Mouse (Mus musculus): ENCODE measurements around the gene Plekhg4. TPM values are rescaled to one million over a fixed set of nuclear protein-coding genes. Genes with fewer than 3 reads are reported as not detected.

Gene Plekhg4
- total RNA-seq, 2 experiments from 2014 or later = 0.07 to 0.08 TPM

DNA sequence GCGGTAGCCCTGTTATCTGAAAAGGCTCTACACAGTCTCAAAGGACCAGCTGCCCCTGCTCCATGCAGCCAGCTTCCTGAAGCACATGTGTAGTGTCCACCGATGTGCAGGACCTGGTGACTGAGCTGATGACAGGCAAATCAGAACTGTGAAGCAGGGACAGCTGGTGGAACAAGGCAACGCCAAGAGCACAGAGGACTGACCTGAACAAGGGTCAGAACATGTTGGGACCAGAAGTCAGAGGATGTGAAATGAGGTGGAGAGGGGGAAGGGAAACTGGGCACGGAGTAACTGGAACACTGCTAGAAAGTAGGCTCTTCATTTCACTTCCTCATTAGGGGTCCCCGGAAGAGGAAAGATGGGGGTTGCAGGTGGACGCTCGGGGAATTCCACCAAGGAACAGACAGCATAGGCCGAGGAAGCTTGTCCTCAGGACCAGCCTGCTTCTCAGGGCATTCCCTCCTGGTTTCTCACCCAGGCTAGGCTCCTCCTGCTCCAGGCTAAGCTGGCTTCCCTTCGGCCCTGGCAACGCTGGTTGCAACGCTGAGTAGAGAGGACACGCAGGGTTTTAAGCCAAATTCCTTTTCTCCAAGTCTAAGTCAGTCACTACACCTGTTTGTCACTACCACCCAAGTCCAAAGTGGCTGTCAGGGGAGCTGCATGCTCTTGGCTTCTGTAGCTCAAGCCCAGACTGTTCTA, 20.2 kb downstream of the Plekhg4 start:
- peak; percentile 42 for DNase-seq
- intact Hi-C loops (cut with DNase I; ENCODE audit: low total_unique reads) = no loop called here

DNA sequence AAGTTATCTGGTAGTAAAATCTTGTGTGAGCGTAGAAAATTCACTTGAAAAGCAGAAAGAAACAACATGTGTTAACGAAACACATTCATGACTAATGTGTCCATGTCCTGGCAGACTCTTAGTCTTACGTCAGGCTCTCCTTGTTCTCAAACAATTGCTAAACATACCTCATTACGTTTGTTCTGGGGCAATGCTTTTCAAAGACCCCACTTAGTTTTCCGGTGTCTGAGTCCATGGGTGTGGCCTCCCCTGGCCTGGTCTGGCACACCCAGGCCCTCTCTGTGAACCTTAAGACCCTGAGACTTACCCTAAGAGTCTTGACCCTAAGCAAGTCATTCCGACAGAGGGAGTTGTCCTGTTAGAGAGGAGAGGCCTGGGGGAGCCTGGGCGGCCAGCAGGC, 20.8 kb downstream of the Plekhg4 start:
- intact Hi-C loops (cut with DNase I; ENCODE audit: low total_unique reads) = no loop called here
- DNase-seq = no peak

DNA sequence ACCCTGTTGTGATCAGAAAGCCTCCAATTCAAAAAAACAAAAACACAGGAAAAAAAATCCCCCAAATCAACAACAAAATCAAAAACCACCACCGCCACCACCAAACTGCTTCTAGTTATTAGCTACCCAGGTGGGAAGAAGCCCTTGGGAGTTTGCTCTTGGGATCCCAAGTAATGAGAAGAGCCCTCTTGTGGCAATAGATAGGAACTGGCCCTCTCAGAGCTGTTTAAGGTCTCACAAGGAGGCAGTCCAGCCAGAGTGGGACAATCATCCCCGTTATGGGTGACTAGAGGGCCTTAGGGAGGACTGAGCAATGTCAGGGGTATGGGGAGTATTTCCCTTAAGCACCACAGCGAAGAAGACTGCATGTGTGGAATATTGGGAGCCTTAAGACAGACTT, 24.7 kb downstream of the Plekhg4 start:
- intact Hi-C loops (cut with DNase I; ENCODE audit: low total_unique reads) = loop anchor here (5.0 kb wide), 1 partner anchor 35 kb away; no protein-coding TSS in a partner anchor
- peak; percentile 48 for DNase-seq

DNA sequence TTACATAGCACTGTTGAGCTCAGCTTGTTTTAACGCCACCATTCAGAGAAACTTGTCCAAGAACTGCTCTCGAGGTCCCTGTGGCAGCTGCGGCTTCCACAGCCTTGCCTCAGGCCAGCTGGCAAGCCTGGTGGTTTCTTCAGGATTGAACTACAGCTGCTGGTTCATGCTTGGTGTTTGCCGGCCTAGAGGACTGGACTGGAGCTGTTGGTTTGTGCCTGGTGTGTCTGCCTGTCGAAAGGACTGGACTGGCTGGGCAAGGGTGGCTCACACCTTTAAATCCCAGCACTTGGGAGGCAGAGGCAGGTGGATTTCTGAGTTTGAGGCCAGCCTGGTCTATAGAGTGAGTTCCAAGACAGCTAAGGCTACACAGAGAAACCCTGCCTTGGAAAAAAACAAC, 26.9 kb downstream of the Plekhg4 start:
- no peak for DNase-seq
- intact Hi-C loops (cut with DNase I; ENCODE audit: low total_unique reads) = loop anchor here (10.0 kb wide), 1 partner anchor 55 kb away; no protein-coding TSS in a partner anchor

DNA sequence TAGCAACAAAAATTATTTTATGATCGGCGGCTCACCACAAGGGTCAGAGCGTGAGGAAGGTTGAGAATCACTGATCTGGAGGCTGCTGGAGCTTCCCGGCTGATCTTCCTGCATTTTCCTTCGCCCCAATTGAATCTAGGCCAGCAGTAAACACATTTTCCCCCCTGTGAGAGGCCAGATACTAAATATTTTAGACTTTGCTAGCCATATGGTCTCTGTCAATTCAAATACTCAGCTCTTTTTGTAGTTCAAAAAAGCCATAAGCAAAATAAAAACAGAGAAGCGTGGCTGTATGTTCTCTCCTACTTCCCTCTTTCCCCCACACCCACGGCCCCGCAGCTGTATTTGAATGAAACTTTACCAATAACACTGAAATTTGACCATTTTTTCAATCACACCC, 30.4 kb downstream of the Plekhg4 start:
- intact Hi-C loops (cut with DNase I; ENCODE audit: low total_unique reads) = loop anchor here (10.0 kb wide), 1 partner anchor 51 kb away; no protein-coding TSS in a partner anchor
- DNase-seq = no peak

DNA sequence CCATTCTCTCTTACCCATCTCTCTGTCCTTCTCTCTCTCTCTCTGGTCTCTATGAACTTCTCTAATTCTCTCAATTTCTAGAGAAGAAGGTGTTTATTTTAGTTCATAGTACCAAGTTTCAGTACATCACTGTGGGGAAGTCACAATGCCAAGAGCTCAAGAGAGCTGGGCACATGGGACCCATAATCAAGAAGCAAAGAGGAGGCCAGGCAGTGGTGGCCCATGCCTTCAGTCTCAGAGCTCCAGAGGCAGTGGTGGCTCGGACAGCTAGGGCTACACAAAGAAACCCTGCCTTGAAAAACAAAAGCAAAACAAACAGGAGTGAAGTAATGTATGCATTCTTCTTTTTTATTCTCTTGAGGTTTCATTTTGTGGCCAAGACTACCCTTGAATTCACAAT, 31.4 kb downstream of the Plekhg4 start:
- intact Hi-C loops (cut with DNase I; ENCODE audit: low total_unique reads) = loop anchor here (10.0 kb wide), 1 partner anchor 50 kb away; no protein-coding TSS in a partner anchor
- DNase-seq = no peak

DNA sequence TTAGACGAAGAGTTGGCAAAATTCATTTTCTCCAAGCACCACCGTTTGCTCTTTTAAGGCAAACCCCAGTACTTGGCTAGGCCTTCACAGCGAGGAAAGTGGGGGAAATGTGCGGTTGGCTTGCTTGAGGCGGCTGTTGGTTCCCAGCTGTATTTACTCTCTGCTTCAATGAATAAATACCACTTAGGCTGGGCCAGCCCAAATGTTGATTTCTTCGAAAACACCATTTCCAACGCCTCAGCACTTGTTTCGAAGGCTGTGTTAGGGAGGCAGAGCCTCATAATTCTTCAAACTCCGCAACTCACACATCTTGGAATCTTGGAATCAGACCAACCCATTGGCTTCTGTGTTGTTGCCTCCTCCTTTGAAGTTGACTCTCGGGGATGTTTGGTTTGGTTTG, 33.3 kb downstream of the Plekhg4 start:
- no peak for DNase-seq
- intact Hi-C loops (cut with DNase I; ENCODE audit: low total_unique reads) = loop anchor here (5.0 to 10.0 kb wide), 2 partner anchors 34 to 48 kb away; partner anchors contain the start of gene Plekhg4

DNA sequence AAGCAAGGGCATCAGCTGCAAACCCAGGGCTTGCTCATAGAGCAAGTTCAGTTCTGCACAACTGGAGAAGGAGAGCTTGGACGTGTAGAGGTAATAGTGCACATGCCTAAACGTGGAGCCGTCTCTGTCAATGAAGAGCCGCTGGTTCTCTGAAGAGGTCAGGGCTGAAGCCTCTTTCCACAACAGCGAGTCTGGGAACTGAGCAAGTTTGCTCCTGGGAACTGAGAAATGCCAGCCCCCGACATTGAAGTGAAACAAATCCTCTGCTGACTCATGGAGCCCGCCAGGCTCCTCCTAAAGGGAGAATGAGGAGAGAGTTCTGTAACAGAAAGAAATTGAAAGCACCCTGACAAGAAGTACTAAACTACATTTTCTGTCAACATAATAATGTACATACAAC, 35.3 kb downstream of the Plekhg4 start:
- no peak for DNase-seq
- intact Hi-C loops (cut with DNase I; ENCODE audit: low total_unique reads) = loop anchor here (5.0 to 10.0 kb wide), 2 partner anchors 36 to 46 kb away; partner anchors contain the start of gene Plekhg4

DNA sequence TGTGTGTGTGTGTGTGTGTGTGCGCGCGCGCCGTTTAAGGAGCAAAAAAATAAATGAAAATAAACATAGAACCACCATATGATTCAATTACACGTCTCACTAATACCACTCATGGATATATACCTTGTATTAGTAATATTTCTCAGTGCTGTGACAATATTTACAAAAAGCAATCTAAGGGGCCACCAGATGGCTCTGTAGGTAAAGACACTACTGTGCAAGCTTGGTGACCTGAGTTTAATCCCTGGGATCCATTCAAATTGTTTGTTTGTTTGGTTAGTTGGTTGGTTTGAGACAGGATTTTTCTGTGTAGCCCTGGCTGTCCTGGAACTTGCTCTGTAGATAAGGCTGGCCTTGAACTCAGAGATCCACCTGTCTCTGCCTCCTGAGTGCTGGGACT, 36.9 kb downstream of the Plekhg4 start:
- intact Hi-C loops (cut with DNase I; ENCODE audit: low total_unique reads) = loop anchor here (5.0 to 10.0 kb wide), 2 partner anchors 38 to 45 kb away; partner anchors contain the start of gene Plekhg4
- DNase-seq = no peak

DNA sequence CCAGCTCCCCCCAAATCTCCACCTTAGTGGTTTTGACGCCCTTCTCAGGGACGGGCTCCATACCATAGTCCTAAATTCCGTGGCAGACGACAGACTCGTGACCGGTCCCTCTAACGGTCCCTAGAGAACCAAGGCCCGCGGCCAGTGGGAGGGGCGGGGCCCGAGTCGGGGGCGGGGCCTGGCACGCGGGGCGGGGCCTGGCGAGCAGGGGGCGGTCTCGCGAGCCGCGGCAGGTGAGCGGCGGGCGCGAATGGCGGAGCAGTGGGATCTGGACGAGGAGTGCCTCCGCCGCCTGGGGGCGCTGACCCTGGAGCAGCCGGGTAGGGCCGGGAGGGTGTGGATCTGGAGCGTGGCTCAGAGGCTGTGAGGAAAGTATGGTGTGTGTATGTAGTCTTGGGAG, 40.3 kb downstream of the Plekhg4 start, which contains the start of the genes Kctd19 and Lrrc36:
Kctd19 (minus strand) TSS at position 112 of the 400 bp plus-strand sequence.
Lrrc36 (plus strand) TSS at position 181 of the 400 bp plus-strand sequence.
- DNase-seq = peak; percentile 70
- intact Hi-C loops (cut with DNase I; ENCODE audit: low total_unique reads) = no loop called here

DNA sequence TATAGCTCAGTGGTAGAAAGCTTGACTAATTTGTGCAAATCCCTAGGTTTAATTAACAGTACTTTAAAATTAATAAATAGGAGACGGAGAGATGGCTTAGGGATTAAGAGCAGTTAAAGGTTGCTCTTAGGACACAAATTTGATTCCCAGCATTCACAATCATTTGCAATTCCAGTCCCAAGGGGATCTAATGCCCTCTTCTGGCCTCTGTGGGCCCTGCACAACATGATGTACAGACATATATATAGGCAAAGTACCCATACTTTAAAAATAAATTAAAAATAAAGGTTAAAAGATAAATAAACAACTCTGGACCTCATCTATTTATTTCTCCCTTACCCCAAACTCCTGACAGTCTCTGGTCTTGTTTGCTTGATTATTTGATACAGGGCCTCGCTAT, 45.9 kb downstream of the Plekhg4 start:
- intact Hi-C loops (cut with DNase I; ENCODE audit: low total_unique reads) = no loop called here
- DNase-seq = no peak

DNA sequence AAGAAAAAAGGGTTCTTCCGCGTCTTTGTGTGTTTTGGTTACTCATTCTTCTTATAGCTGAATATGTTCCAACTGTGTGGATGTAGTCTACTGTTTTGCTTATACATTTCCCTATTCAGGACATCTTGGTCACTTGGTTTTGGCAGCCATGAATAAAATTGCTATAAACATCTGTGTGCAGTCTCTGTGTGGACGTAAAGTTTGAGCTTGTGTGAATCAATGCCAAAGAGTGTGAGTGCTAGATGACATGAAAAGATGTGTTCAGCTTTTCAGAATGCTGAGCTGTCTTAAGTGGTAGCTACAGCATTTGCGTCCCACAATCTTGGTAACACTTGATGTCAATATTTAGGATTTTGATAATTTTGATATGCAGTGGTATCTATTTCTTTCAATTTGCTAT, 46.7 kb downstream of the Plekhg4 start:
- DNase-seq = no peak
- intact Hi-C loops (cut with DNase I; ENCODE audit: low total_unique reads) = no loop called here

DNA sequence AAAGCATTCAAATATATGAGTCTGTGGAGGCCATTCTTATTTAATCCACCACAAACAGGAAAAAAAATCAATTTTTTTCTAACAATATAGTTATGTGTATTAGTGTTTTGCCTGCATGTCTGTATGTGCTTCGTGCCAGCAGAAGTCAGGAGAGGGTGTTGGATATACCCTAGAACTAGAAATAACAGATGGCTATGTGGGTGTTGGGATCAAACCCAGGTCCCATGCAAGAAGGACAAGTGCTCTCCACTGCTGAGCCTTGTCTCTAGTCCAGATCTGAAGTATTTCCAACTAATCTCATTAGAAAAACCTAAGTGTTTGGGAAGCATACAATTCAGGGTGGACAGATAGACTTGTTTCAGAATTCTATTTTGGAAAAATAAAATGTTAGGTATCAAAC, 48.9 kb downstream of the Plekhg4 start:
- DNase-seq = no peak
- intact Hi-C loops (cut with DNase I; ENCODE audit: low total_unique reads) = no loop called here

DNA sequence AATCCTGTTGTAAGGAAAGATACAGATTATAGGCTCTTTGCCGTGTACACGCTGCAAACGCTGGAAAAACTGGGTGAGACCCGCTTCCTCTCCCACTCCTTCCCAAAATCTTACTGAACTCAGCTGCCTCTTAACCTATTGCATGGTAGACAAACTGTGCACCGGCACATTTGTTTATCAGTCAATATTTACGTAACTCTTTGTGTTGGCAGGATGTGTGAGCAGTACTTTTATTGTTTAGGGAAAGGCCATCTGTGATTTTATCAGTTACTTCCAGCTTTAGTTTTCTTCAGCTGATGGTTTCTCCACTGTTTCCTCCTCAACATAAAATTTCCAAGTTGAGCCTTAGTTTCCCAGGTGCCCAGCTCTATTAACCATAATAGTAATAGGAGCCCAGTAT, 53.8 kb downstream of the Plekhg4 start:
- intact Hi-C loops (cut with DNase I; ENCODE audit: low total_unique reads) = no loop called here
- no peak for DNase-seq

DNA sequence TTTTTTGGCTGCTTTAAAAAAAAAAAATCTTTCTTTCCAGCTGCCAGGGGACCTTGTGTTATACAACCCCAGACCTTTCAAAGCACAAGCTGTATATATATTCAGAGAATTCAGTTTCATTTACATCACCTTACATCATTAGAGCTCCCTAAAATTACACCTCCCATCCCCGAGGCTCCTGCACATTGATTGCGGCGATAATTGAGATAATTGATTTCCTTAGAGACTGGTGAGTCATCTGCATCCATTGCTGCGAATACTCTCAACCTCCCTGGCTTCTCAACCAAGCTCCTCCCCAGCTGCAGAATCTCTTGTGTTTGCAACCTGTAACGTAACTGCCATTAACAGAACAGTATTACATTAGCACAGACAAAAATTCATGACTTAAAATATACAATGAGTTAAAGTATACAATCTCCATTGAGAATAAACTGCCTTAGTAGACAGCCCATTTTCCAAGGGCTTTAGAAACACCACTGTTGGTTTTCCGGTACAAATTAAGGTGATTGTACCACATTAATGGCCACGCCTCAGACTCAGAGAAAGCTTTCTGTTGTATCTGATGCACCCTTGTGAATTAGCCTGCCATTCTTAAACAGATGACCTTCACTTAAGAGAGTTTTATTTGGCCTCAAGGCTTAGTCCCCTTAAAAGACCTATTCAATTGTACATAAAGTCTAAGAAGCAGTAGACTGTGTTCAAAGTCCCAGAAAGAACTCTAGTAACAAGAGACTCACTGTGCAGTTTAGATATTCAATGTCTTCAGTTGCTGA, 58.9 kb downstream of the Plekhg4 start:
- intact Hi-C loops (cut with DNase I; ENCODE audit: low total_unique reads) = no loop called here
- no peak for DNase-seq

Other genes starting within 250 kb of the Plekhg4 start
- gene Ces4a, start 241.5 kb upstream of the Plekhg4 start, total RNA-seq (2021) = not detected
- 10 to 100 TPM; 37.2 TPM for gene Cbfb, start 202.6 kb upstream of the Plekhg4 start, total RNA-seq (2021)
- 10 to 100 TPM; 14.6 to 18.7 TPM for gene D230025D16Rik, start 148.1 kb upstream of the Plekhg4 start, total RNA-seq (2021)
- 1 to 10 TPM; 5.1 to 6.1 TPM for gene B3gnt9, start 118.1 kb upstream of the Plekhg4 start, total RNA-seq (2021)
- 1 to 10 TPM; 2.8 to 3.9 TPM for gene Tradd, start 108.7 kb upstream of the Plekhg4 start, total RNA-seq (2021)
- gene Fbxl8, start 108.6 kb upstream of the Plekhg4 start, total RNA-seq (2021) = 1 to 10 TPM; 1.3 TPM
- gene Hsf4, start 103.5 kb upstream of the Plekhg4 start, total RNA-seq (2021) = 1 to 10 TPM in 1 of 2 experiments, under 1 TPM in 1; 0.95 to 1.4 TPM
- gene Nol3, start 97.1 kb upstream of the Plekhg4 start, total RNA-seq (2021) = 10 to 100 TPM; 24.1 to 27.3 TPM
- gene 4931428F04Rik, start 83.4 kb upstream of the Plekhg4 start, total RNA-seq (2021) = 1 to 10 TPM in 1 of 2 experiments, under 1 TPM in 1; 0.84 to 1.3 TPM
- 1 to 10 TPM; 3.4 to 3.7 TPM for gene Exoc3l, start 77.2 kb upstream of the Plekhg4 start, total RNA-seq (2021)
- gene E2f4, start 75.6 kb upstream of the Plekhg4 start, total RNA-seq (2021) = 10 to 100 TPM; 15.4 to 17.2 TPM
- gene Elmo3, start 67.7 kb upstream of the Plekhg4 start, total RNA-seq (2021) = under 1 TPM; 0.40 to 0.45 TPM
- gene Lrrc29, start 47.0 kb upstream of the Plekhg4 start, total RNA-seq (2021) = 1 to 10 TPM in 1 of 2 experiments, under 1 TPM in 1; 0.76 to 1.6 TPM
- 10 to 100 TPM; 20.6 to 21.5 TPM for gene Tmem208, start 46.9 kb upstream of the Plekhg4 start, total RNA-seq (2021)
- gene Fhod1, start 25.3 kb upstream of the Plekhg4 start, total RNA-seq (2021) = 10 to 100 TPM; 12.1 to 15.6 TPM
- 1 to 10 TPM in 1 of 2 experiments, under 1 TPM in 1; 0.84 to 1.0 TPM for gene Slc9a5, start 24.4 kb upstream of the Plekhg4 start, total RNA-seq (2021)
- under 1 TPM in 1 of 2 experiments, not detected in 1; 0.21 TPM for gene Kctd19, start 40.2 kb downstream of the Plekhg4 start, total RNA-seq (2021)
- under 1 TPM; 0.53 to 0.97 TPM for gene Lrrc36, start 40.3 kb downstream of the Plekhg4 start, total RNA-seq (2021)
- gene Tppp3, start 98.3 kb downstream of the Plekhg4 start, total RNA-seq (2021) = 100 to 1,000 TPM; 191 to 254 TPM
- gene Zdhhc1, start 123.6 kb downstream of the Plekhg4 start, total RNA-seq (2021) = 10 to 100 TPM; 10.1 to 11.2 TPM
- gene Hsd11b2, start 145.5 kb downstream of the Plekhg4 start, total RNA-seq (2021) = 1 to 10 TPM; 1.9 to 2.1 TPM
- gene Atp6v0d1, start 192.8 kb downstream of the Plekhg4 start, total RNA-seq (2021) = 10 to 100 TPM; 43.2 to 44.7 TPM
- 10 to 100 TPM; 18.9 to 20.6 TPM for gene Ripor1, start 232.0 kb downstream of the Plekhg4 start, total RNA-seq (2021)